Mouse (Mus musculus) bone marrow macrophage, adult 2 months (primary cell): Measurements from ENCODE around the gene St8sia1. TPM values are rescaled to one million over a fixed set of nuclear protein-coding genes. Genes with fewer than 3 reads are reported as not detected.

Source experiments
- H3K27ac ChIP-seq: 2 replicates; pipeline ENCODE4 v1.5.1; 2012; ENCODE audit warnings: low read depth, low read length; ENCODE audit not compliant: insufficient read depth
- H3K4me1 ChIP-seq: 2 replicates; pipeline ENCODE4 v1.6.1; 2012; ENCODE audit warnings: low read length; ENCODE audit not compliant: control insufficient read depth, insufficient read depth
- H3K4me3 ChIP-seq: 2 replicates; pipeline ENCODE4 v1.5.1; 2012; ENCODE audit warnings: mild to moderate bottlenecking, low read length, moderate library complexity; ENCODE audit not compliant: insufficient read depth
- CTCF ChIP-seq: IDR thresholded peaks from 2 replicates; pipeline ENCODE4 v1.5.1; 2012; ENCODE audit warnings: low read depth, mild to moderate bottlenecking, low read length, moderate library complexity
- POLR2A ChIP-seq: IDR thresholded peaks from 2 replicates; pipeline ENCODE4 v1.6.1; 2012; ENCODE audit warnings: mild to moderate bottlenecking, low read depth, low read length, borderline replicate concordance
- polyA plus RNA-seq: library from polyadenylated mRNA; stranded (reverse); fragments of >200 nt; gene quantifications from 2 replicates; pipeline ENCODE4 v1.2.4, GENCODE M21; 2012; ENCODE audit not compliant: missing spikeins, insufficient read depth, insufficient read length

St8sia1 gene
- polyA plus RNA-seq, 1 experiment, result not detected

DNA sequence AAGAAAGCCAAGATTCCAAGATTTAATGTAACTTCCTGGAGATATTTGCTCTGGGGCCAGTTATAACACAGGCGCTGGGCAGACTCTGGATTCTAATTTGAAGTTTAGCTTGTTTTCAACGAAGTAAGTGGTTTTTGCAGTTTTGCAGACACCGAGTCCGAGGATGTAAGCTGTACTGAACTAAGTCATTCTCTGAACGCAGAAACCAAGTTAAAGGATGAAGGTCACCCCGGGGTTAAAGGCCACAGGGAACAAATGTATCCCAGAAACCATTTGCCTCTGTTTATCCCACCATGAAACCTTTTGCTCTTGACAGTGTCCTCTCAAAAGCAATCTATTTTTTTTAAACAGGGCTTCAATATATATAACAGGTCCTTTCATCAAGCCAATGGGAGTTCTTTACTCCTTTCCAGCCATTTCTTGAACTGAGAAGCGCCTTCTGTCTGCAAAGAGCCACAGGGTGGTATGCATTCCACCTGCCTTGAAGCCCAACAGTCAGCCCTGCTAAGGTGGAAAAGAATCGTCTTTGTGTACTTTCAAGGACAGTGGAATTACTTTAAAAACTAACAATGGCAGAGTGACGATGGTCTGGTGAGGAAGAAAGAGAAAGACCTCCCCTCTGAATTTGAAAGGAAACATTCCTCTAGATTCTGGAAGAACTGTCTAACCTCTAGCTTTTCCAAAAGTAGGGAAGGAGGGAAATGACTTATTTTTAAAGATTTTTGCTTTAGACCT lies 2.4 kb downstream of the St8sia1 start:
- H3K4me1 ChIP-seq, result peaks cover 11% of the 10 kb centered on the region
- no peak overlapping the region for H3K4me3 ChIP-seq
- H3K27ac ChIP-seq, result no peak overlapping the region
- TF ChIP-seq CTCF (no peak), POLR2A (no peak)

DNA sequence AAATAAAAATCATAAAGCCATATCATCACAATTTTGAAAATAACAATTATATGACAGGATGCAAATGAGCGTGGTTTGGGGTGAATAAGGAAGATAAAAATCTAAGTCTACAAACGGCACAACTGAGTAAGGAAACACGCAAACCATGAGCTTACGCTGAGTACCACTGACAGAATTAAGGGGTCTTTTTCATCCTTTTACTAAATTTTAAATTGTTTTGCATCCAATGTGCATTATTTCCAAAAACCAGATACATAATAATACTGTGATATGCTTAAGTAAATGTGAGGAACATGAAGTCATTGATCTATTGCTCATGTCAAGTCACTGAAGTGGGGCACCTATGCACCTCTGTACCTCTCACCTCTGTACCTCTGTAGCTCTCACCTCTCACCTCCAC lies 7.7 kb downstream of the St8sia1 start:
- Histone ChIP-seq H3K4me1 (peaks cover 27% of the 10 kb centered on the region), H3K27ac (no peak overlapping the region), H3K4me3 (no peak overlapping the region)
- TF ChIP-seq CTCF (no peak), POLR2A (no peak)

DNA sequence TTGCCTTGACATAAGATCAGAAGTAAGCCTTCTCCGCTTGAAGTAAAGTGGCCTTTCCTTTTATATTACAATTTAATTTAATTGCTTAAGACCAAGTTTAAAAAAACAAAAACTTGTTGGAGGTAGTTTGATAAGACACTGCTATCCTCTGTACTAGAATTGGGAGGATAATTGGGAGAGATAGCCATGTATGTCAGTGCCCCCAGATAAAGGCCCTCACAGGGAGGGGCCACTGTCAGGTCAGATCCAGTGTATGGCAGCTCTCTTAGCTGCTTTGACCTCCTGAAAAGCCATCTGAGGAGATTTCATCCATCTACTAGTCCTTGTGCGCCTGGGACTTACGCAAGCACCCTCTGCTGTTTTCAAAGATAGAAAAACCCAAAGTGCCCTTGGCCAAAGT lies 9.0 kb downstream of the St8sia1 start:
- Histone ChIP-seq H3K4me3 (no peak overlapping the region), H3K4me1 (peaks cover 38% of the 10 kb centered on the region), H3K27ac (no peak overlapping the region)
- TF ChIP-seq CTCF, result no peak
- no peak for TF ChIP-seq POLR2A

DNA sequence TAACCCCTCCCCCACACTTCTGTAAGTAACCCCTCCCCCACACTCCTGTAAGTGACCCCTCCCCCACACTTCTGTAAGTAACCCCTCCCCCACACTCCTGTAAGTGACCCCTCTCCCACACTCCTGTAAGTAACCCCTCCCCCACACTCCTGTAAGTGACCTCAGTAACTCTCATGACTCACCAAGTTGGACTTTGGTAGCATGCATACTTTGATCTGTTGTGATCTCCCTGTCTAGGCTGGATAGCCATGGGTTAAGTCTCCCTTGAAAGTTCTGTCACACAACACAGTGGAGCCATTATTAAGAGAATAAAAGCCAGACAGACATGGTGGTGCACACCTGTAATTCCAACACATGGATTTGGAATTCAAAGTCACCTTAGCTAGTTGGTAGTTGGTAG lies 11.1 kb downstream of the St8sia1 start:
- TF ChIP-seq CTCF (no peak), POLR2A (no peak)
- no peak overlapping the region for H3K4me3 ChIP-seq
- peaks cover 42% of the 10 kb centered on the region for H3K4me1 ChIP-seq
- no peak overlapping the region for H3K27ac ChIP-seq

DNA sequence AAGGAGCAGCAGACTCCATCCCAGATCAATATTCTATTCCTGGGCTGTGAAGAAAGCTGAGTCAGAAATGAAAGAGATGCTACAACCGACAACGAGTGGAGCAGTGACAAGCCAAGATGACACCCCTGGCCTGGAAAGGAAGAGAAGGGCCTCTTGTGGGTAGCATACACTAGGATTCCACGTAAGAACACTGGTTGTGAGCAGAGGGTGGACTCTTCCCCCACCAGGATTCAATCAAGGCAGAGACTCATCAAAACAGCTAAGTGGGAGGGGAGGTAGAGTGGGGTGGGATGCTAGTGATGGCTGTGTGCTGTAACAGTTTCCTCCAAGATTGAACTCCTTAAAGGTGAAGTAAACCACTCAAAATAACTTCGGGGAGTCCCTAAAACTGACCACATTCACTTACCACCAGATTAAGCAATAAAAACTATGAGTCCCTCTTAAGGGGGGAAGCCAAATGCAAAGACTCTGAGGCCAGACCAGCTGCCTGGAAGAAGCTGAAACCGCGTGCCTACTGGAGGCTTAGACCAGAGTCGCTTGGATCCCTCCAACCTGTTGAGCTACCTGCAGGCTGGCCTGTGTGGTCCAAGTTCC lies 11.8 kb downstream of the St8sia1 start:
- no peak for TF ChIP-seq POLR2A

DNA sequence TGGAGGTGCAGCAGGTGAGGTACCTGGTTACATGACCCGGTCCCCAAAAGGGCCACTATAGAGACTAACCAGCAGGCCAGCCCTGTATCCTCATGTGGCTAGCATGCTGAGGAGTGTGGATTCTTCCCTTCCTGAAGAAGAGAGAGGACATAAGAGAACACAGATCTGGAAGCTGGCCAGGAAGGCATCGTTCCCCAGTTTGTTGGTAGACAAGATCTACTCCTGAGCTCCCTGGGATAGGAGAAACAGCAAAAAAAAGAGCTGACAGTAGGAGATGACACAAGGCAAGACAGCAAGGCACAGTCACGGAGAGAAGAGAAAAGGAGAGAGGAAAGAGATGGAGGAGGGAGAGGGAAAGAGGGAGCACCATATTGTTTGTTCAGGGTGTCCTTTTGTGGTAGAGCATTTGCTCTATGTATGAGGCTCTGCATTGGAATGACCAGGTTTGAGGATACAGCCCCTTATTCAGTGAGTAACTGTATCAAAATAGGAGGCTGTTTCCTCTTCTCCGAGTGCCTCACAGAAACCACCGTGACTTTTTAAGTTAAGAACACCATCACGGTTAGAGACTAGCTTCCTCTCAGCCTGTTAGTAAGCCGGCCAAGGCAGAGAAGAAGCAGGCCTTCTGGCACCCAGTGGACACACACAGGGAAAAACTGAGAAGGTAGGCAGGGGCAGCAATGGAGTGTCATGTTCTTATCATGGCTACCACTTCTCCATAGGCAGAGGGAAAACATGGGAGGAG lies 12.5 kb downstream of the St8sia1 start:
- no peak for TF ChIP-seq CTCF
- no peak for TF ChIP-seq POLR2A
- no peak overlapping the region for H3K27ac ChIP-seq
- no peak overlapping the region for H3K4me3 ChIP-seq
- peaks cover 36% of the 10 kb centered on the region for H3K4me1 ChIP-seq

More for the DNA sequence above, 11.8 kb downstream of the St8sia1 start:
- Histone ChIP-seq H3K27ac (no peak overlapping the region), H3K4me3 (no peak overlapping the region), H3K4me1 (peaks cover 35% of the 10 kb centered on the region)

DNA sequence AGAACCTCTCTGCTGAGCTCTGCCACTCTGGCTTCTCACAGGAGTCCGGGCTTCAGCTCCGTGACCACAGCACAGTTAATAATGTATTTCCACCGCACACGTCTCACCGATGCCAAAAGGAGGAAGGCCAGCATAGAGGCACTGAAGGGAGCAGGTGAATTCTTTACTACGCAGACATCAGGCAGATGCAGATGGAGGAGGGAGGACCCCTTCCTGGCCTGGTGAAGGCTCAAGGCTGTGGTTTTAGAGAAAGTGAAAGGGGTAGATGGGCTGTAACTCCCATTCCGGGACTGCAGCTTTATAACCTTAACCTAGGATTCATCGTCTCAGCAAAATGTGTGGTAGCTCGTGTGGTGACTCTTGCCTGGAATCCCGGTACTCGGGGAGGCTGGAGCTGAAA lies 13.9 kb downstream of the St8sia1 start:
- Histone ChIP-seq H3K27ac (no peak overlapping the region), H3K4me3 (no peak overlapping the region; the same call in 1 of the 2 replicates), H3K4me1 (peaks cover 36% of the 10 kb centered on the region)
- TF ChIP-seq CTCF (no peak), POLR2A (no peak)

DNA sequence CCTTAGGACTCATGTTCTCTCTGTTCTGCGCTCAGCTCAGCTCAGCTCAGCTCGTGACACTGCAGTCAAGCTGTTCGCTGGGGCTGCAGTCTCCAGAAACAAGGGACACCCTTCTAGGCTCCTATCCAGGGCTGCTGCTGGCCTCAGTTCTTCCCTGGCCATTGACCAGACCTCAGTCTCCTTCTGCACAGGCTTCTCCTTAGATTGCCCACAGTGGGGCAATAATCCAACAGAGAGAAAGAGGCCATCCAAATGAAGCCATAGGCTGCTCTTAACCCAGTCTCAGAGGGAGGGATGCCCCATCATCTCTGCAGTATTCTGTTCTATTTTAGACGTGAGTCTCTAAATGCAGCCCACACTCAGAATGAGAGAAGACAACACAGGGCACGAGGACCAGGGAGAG lies 15.3 kb downstream of the St8sia1 start:
- no peak overlapping the region for H3K4me3 ChIP-seq
- TF ChIP-seq CTCF (no peak), POLR2A (no peak)
- H3K27ac ChIP-seq, result no peak overlapping the region
- H3K4me1 ChIP-seq, result peaks cover 35% of the 10 kb centered on the region

DNA sequence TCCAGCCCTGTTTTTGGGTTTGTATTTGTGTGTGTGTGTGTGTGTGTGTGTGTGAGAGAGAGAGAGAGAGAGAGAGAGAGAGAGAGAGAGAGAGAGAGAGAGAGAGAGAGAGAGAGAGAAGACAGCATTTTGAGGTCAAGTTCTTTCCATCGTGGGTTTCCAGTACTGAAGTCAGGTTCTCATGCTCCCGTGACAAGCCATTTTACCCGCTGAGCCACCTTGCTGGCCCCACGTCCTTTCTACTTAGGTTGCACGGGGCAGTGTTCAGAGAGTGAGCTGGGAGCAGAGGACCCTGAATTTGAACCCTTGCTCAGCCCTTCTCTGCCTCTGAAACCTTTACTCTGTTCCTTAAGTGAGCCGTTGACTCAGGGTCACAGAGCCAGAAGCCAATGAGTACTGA lies 17.2 kb downstream of the St8sia1 start:
- no peak overlapping the region for H3K27ac ChIP-seq
- H3K4me3 ChIP-seq, result no peak overlapping the region
- peaks cover 24% of the 10 kb centered on the region for H3K4me1 ChIP-seq
- TF ChIP-seq CTCF, result no peak
- TF ChIP-seq POLR2A, result no peak
